In genomic region chr8:110779924-110780718, GRCm38 (mm10) we compare ENCODE assay signal across 13 mouse cellular contexts. TPM values are rescaled to one million over a fixed set of nuclear protein-coding genes. Genes with fewer than 3 reads are reported as not detected.
A peak's percentile ranks its signal among the peaks of the same experiment; 100 is the strongest.
DNase-seq lines count a peak whose midpoint lies in the region; ATAC-seq lines count a peak whose summit lies in the region.
"Had no signal": no experiment of that assay in that cellular context is flagged by ENCODE, and none has a peak within 500 bp of the region (broad histone marks: within the 10 kb centered on the region; RNA-seq: fewer than 3 reads in every experiment).

No protein-coding gene starts in this region.

- DNase-seq in frontal cortex, postnatal 25 days (ENCODE audit: low spot score in 2 of 2): no peak
- peak; percentile 27 for DNase-seq in kidney, postnatal 10 days
- no peak for DNase-seq in kidney, adult 18-20 months
- DNase-seq in 416B (ENCODE audit: low read depth): peak; percentile 68
- peak; percentile 94 for DNase-seq in fat pad, adult 2 months (ENCODE audit: extremely low read depth, low read depth, low spot score)
- no peak for DNase-seq in ovary, postnatal 10 days (ENCODE audit: low spot score)
- no peak for DNase-seq in left cerebral cortex, postnatal 36 days (ENCODE audit: low spot score in 2 of 2)
- DNase-seq: cerebellum, postnatal 25 days; heart, postnatal 14 days; spleen, adult 18-20 months; thymus, postnatal 25 days had no signal

- peak; percentile 78 for ATAC-seq in frontal cortex, adult (ENCODE audit: low TSS enrichment)

- intact Hi-C loops in left cerebral cortex, postnatal 36 days (cut with DNase I): no loop called here

RNA-seq across cellular contexts. Expression of gene Il34, which starts 25.6 kb away (rescaled TPM):
- total RNA-seq in left cerebral cortex, postnatal 36 days (2021): 100 to 1,000 TPM; 103 to 107 TPM
- total RNA-seq: granulocyte monocyte progenitor cell, adult 5-6 weeks had no signal

RNA-seq across cellular contexts. Expression of gene Mtss1l, which starts 58.8 kb away (rescaled TPM):
- 100 to 1,000 TPM; 196 to 205 TPM for total RNA-seq in left cerebral cortex, postnatal 36 days (2021)
- total RNA-seq: granulocyte monocyte progenitor cell, adult 5-6 weeks had no signal

Comparison
In these comparisons a context has a peak if more than half of its experiments do, and no peak if none do; other contexts are left out.
1. DNase-seq: peak in kidney, postnatal 10 days (single experiment), 416B (single experiment) and fat pad, adult 2 months (single experiment); none in frontal cortex, postnatal 25 days (0 of 2), kidney, adult 18-20 months (single experiment), ovary, postnatal 10 days (single experiment) and left cerebral cortex, postnatal 36 days (0 of 2).